Mouse (Mus musculus) neural tube, embryonic 15.5 days (tissue): ENCODE results near the gene Grin3b. TPM values are rescaled to one million over a fixed set of nuclear protein-coding genes. Genes with fewer than 3 reads are reported as not detected.
A peak's percentile ranks its signal among the peaks of the same experiment; 100 is the strongest.

Source experiments
- ATAC-seq: fragments of 200-750 bp; cut with Nextera tagmentation; 2 replicates; pipeline ENCODE4 v1.8.0; 2017; ENCODE audit warnings: mild to moderate bottlenecking, moderate TSS enrichment, moderate library complexity; ENCODE audit not compliant: low FRiP score
- H3K27ac ChIP-seq: fragments of 300-500 bp; sonication (generic); replicated peaks from 2 replicates; pipeline ENCODE4 v1.5.1; 2015; ENCODE audit warnings: mild to moderate bottlenecking, inconsistent platforms
- H3K27me3 ChIP-seq: fragments of 300-500 bp; sonication (generic); replicated peaks from 2 replicates; pipeline ENCODE4 v1.6.1; 2015; ENCODE audit warnings: inconsistent platforms
- H3K36me3 ChIP-seq: fragments of 300-500 bp; sonication (generic); 2 replicates; pipeline ENCODE4 v1.6.1; 2015; ENCODE audit warnings: inconsistent platforms
- H3K4me1 ChIP-seq: fragments of 300-500 bp; sonication (generic); 2 replicates; pipeline ENCODE4 v1.6.1; 2015; ENCODE audit warnings: inconsistent platforms
- H3K4me2 ChIP-seq: fragments of 300-500 bp; sonication (generic); 2 replicates; pipeline ENCODE4 v1.6.1; 2015; ENCODE audit warnings: inconsistent platforms, mild to moderate bottlenecking, moderate library complexity
- H3K4me3 ChIP-seq: fragments of 300-500 bp; sonication (generic); replicated peaks from 2 replicates; pipeline ENCODE4 v1.5.1; 2015; ENCODE audit warnings: mild to moderate bottlenecking, inconsistent platforms
- H3K9ac ChIP-seq: fragments of 300-500 bp; sonication (generic); replicated peaks from 2 replicates; pipeline ENCODE4 v1.6.1; 2015; ENCODE audit warnings: mild to moderate bottlenecking, inconsistent platforms
- H3K9me3 ChIP-seq: fragments of 300-500 bp; sonication (generic); replicated peaks from 2 replicates; pipeline ENCODE4 v1.6.1; 2016; ENCODE audit warnings: inconsistent platforms
- WGBS: fragments of 180-500 bp; shearing (Covaris S2); methylation state at CpG from one replicate; pipeline ENCODE4 v1.1.7; 2015; ENCODE audit warnings: mixed read lengths; 5-methylcytosine and 5-hydroxymethylcytosine counted together
- polyA plus RNA-seq: library from polyadenylated mRNA; unstranded; fragments of >200 nt; fragmentation: Nextera tagmentation; extraction: Ambion mirVana; gene quantifications from 2 replicates; pipeline ENCODE4 v1.2.1, GENCODE M21; 2015

The Grin3b gene
- polyA plus RNA-seq, 1 experiment from 2014 or later = 0.32 TPM

GRCm38 (mm10) chr10:80013609-80014008 is 43.1 kb downstream of the Grin3b start:
- no peak overlapping the region for H3K4me3 ChIP-seq
- H3K9me3 ChIP-seq = peaks cover 16% of the 10 kb centered on the region
- H3K27me3 ChIP-seq = peaks cover 57% of the 10 kb centered on the region
- H3K4me1 ChIP-seq = no peaks in the 10 kb centered on the region
- no peak overlapping the region for H3K9ac ChIP-seq
- WGBS = 36% methylated on average over 25 of the region's 25 CpGs
- peaks cover 39% of the 10 kb centered on the region for H3K36me3 ChIP-seq
- no peak overlapping the region for H3K27ac ChIP-seq
- no peak overlapping the region for H3K4me2 ChIP-seq
- no peak for ATAC-seq

- no peak for ATAC-seq
- H3K4me1 ChIP-seq = no peaks in the 10 kb centered on the region
- H3K27ac ChIP-seq = no peak overlapping the region
- no peak overlapping the region for H3K4me3 ChIP-seq
- H3K4me2 ChIP-seq = no peak overlapping the region
- peaks cover 28% of the 10 kb centered on the region for H3K36me3 ChIP-seq
- H3K9ac ChIP-seq = no peak overlapping the region
- peaks cover 16% of the 10 kb centered on the region for H3K9me3 ChIP-seq
- peaks cover 68% of the 10 kb centered on the region for H3K27me3 ChIP-seq
- 25% methylated on average over 28 of the region's 28 CpGs for WGBS
These were observed 44.2 kb downstream of the Grin3b start for GRCm38 (mm10) chr10:80014484-80015290.

- Histone ChIP-seq H3K27me3 (peaks cover 77% of the 10 kb centered on the region), H3K27ac (no peak overlapping the region), H3K36me3 (peaks cover 19% of the 10 kb centered on the region), H3K4me2 (no peak overlapping the region), H3K9me3 (peaks cover 10% of the 10 kb centered on the region), H3K9ac (no peak overlapping the region), H3K4me3 (no peak overlapping the region), H3K4me1 (no peaks in the 10 kb centered on the region)
- ATAC-seq = no peak
- 84% methylated on average over 10 of the region's 10 CpGs for WGBS
These were observed 45.1 kb downstream of the Grin3b start for GRCm38 (mm10) chr10:80015583-80015982.

- peaks cover under 1% of the 10 kb centered on the region; the same call in 1 of the 2 replicates for H3K9me3 ChIP-seq
These were observed 46.0 kb downstream of the Grin3b start, which contains the start of gene Arhgap45 for GRCm38 (mm10) chr10:80016511-80016910. Gene Arhgap45, plus strand, starts transcription at chr10:80016653.

GRCm38 (mm10) chr10:80016931-80017330 is 46.4 kb downstream of the Grin3b start:
- H3K4me1 ChIP-seq = no peaks in the 10 kb centered on the region
- H3K4me2 ChIP-seq = no peak overlapping the region
- 85% methylated on average over 10 of the region's 10 CpGs for WGBS
- no peak overlapping the region for H3K9ac ChIP-seq
- H3K27me3 ChIP-seq = peaks cover 77% of the 10 kb centered on the region
- ATAC-seq = no peak
- H3K4me3 ChIP-seq = no peak overlapping the region
- H3K36me3 ChIP-seq = peaks cover 6% of the 10 kb centered on the region
- no peaks in the 10 kb centered on the region for H3K9me3 ChIP-seq
- H3K27ac ChIP-seq = no peak overlapping the region

More at GRCm38 (mm10) chr10:80016511-80016910, 46.0 kb downstream of the Grin3b start, which contains the start of gene Arhgap45:
- H3K4me2 ChIP-seq = no peak within 1 kb of the TSS
- no peak within 1 kb of the TSS for H3K9ac ChIP-seq
- H3K27ac ChIP-seq = no peak within 1 kb of the TSS
- peaks cover 82% of the 10 kb centered on the region for H3K27me3 ChIP-seq
- no peak within 1 kb of the TSS for H3K4me3 ChIP-seq
- no peak for ATAC-seq
- peaks cover 10% of the 10 kb centered on the region for H3K36me3 ChIP-seq
- 70% methylated on average over 11 of the region's 11 CpGs for WGBS
- H3K4me1 ChIP-seq = no peaks in the 10 kb centered on the region

GRCm38 (mm10) chr10:80017361-80017760 is 46.8 kb downstream of the Grin3b start:
- Histone ChIP-seq H3K27ac (no peak overlapping the region), H3K9ac (no peak overlapping the region), H3K4me3 (no peak overlapping the region), H3K9me3 (no peaks in the 10 kb centered on the region), H3K4me2 (no peak overlapping the region), H3K27me3 (peaks cover 73% of the 10 kb centered on the region), H3K4me1 (no peaks in the 10 kb centered on the region), H3K36me3 (peaks cover 2% of the 10 kb centered on the region; the same call in 1 of the 2 replicates)
- 87% methylated on average over 3 of the region's 3 CpGs for WGBS
- ATAC-seq = no peak

GRCm38 (mm10) chr10:80017771-80018170 is 47.3 kb downstream of the Grin3b start:
- WGBS = 84% methylated on average over 14 of the region's 14 CpGs
- H3K27me3 ChIP-seq = peaks cover 69% of the 10 kb centered on the region

GRCm38 (mm10) chr10:80018739-80019297 is 48.3 kb downstream of the Grin3b start:
- Histone ChIP-seq H3K27me3 (peaks cover 58% of the 10 kb centered on the region), H3K9me3 (no peaks in the 10 kb centered on the region), H3K36me3 (no peaks in the 10 kb centered on the region), H3K9ac (no peak overlapping the region), H3K27ac (no peak overlapping the region), H3K4me2 (0 out of 2 replicates have a peak overlapping the region, but pooled peaks have one; percentile 13), H3K4me1 (no peaks in the 10 kb centered on the region), H3K4me3 (no peak overlapping the region)
- WGBS = 9% methylated on average over 13 of the region's 15 CpGs
- ATAC-seq = no peak

More at GRCm38 (mm10) chr10:80017771-80018170, 47.3 kb downstream of the Grin3b start:
- no peak overlapping the region for H3K9ac ChIP-seq
- H3K4me3 ChIP-seq = no peak overlapping the region
- no peaks in the 10 kb centered on the region for H3K4me1 ChIP-seq
- no peak overlapping the region for H3K27ac ChIP-seq
- H3K4me2 ChIP-seq = no peak overlapping the region
- ATAC-seq = no peak
- no peaks in the 10 kb centered on the region for H3K36me3 ChIP-seq
- H3K9me3 ChIP-seq = no peaks in the 10 kb centered on the region

GRCm38 (mm10) chr10:80019471-80020131 is 49.1 kb downstream of the Grin3b start:
- Histone ChIP-seq H3K27ac (no peak overlapping the region), H3K27me3 (peaks cover 51% of the 10 kb centered on the region), H3K4me3 (no peak overlapping the region), H3K9me3 (no peaks in the 10 kb centered on the region), H3K4me2 (peak overlapping the region; percentile 16), H3K36me3 (no peaks in the 10 kb centered on the region), H3K4me1 (no peaks in the 10 kb centered on the region), H3K9ac (no peak overlapping the region)
- WGBS = 10% methylated on average over 20 of the region's 20 CpGs
- no peak for ATAC-seq

GRCm38 (mm10) chr10:80020191-80020590 is 49.7 kb downstream of the Grin3b start:
- H3K27me3 ChIP-seq = peaks cover 45% of the 10 kb centered on the region
- no peak overlapping the region for H3K4me3 ChIP-seq
- ATAC-seq = no peak
- no peak overlapping the region for H3K27ac ChIP-seq
- no peak overlapping the region for H3K9ac ChIP-seq
- no peaks in the 10 kb centered on the region for H3K9me3 ChIP-seq
- H3K4me2 ChIP-seq = no peak overlapping the region; the same call in 1 of the 2 replicates
- H3K36me3 ChIP-seq = no peaks in the 10 kb centered on the region
- no peaks in the 10 kb centered on the region for H3K4me1 ChIP-seq
- WGBS = 32% methylated on average over 11 of the region's 11 CpGs

GRCm38 (mm10) chr10:80020603-80021319 is 50.2 kb downstream of the Grin3b start:
- H3K27ac ChIP-seq = no peak overlapping the region
- no peak overlapping the region for H3K4me3 ChIP-seq
- ATAC-seq = no peak
- H3K27me3 ChIP-seq = peaks cover 40% of the 10 kb centered on the region
- H3K4me1 ChIP-seq = no peaks in the 10 kb centered on the region
- H3K9me3 ChIP-seq = no peaks in the 10 kb centered on the region
- H3K36me3 ChIP-seq = no peaks in the 10 kb centered on the region
- WGBS = 84% methylated on average over 18 of the region's 18 CpGs
- H3K4me2 ChIP-seq = no peak overlapping the region
- H3K9ac ChIP-seq = no peak overlapping the region
